Mouse (Mus musculus): ENCODE data around the gene Dnajb14. TPM values are rescaled to one million over a fixed set of nuclear protein-coding genes. Genes with fewer than 3 reads are reported as not detected.
"Not testable (repeated sequence)": the region's sequence is repeated elsewhere in the genome, so short reads cannot be mapped to it uniquely, and the experiment has no call there.

The Dnajb14 gene
- polyA plus RNA-seq, 1 experiment from 2014 or later: 9.2 TPM

DNA sequence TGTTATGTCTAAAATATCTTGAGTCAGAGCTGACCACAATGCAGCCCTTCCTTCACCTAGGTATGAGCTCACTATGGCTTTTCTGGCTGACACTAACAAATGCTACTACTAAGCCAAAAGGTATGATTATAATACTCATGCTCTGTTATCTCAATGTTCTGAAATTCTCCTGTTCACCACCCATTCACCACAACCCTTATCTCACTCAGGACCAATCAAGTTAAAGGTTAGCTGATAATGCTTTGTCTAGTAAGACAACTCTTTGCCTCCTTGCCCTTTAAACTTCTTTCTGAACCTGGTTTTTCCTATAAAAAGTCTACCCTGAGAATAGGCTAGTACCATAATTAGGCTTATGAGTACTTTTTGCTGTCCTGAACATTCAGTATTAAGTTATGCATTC lies 29.3 kb upstream of the Dnajb14 start:
- Histone ChIP-seq H3K4me2 (replicated peaks; ENCODE audit: low read depth, low read length) (no peak overlapping the region), H3K27me3 (ENCODE audit: control insufficient read depth, insufficient read depth, low read length) (no peaks in the 10 kb centered on the region), H3K27ac (ENCODE audit: low read depth, low read length) (no peak overlapping the region), H3K9me3 (ENCODE audit: control insufficient read depth, low read length) (no peaks in the 10 kb centered on the region), H3K4me3 (ENCODE audit: low read depth, low read length) (no peak overlapping the region), H3K36me3 (ENCODE audit: control insufficient read depth, insufficient read depth, low read length) (no peaks in the 10 kb centered on the region), H3K4me1 (replicated peaks; ENCODE audit: control insufficient read depth, insufficient read depth, low read length) (no peaks in the 10 kb centered on the region), H3K9ac (ENCODE audit: low read depth, low read length) (no peak overlapping the region)
- ATAC-seq (ENCODE audit: low FRiP score) (no peak), DNase-seq (ENCODE audit: low spot score) (no peak)

DNA sequence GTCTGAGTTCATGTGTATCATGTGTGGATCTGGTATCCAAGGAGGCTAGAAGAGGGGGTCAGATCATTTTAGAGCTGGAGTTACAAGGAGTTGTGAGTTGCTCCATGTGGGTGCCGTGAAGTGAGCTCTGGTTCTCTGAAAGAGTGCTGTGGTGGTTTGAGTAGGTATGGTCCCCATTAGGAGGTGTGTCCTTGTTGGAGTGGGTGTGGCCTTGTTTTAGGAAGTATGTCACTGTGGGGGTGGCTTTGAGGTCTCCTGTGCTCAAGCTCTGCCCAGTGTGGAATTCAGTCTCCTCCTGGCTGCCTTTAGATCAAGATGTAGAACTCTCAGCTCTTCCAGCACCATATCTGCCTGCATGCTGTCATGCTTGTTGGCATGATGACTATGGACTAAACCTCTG lies 24.5 kb upstream of the Dnajb14 start:
- H3K4me3 ChIP-seq (ENCODE audit: low read depth, low read length): no peak overlapping the region
- DNase-seq (ENCODE audit: low spot score) (no peak), ATAC-seq (ENCODE audit: low FRiP score) (no peak)
- no peak overlapping the region for H3K27ac ChIP-seq (ENCODE audit: low read depth, low read length)
- no peak overlapping the region for H3K4me2 ChIP-seq (replicated peaks; ENCODE audit: low read depth, low read length)
- no peaks in the 10 kb centered on the region for H3K4me1 ChIP-seq (replicated peaks; ENCODE audit: control insufficient read depth, insufficient read depth, low read length)
- H3K27me3 ChIP-seq (ENCODE audit: control insufficient read depth, insufficient read depth, low read length): no peaks in the 10 kb centered on the region
- H3K9me3 ChIP-seq (ENCODE audit: control insufficient read depth, low read length): no peaks in the 10 kb centered on the region
- H3K9ac ChIP-seq (ENCODE audit: low read depth, low read length): no peak overlapping the region
- no peaks in the 10 kb centered on the region for H3K36me3 ChIP-seq (ENCODE audit: control insufficient read depth, insufficient read depth, low read length)
- WGBS: 84% methylated on average over 1 of the region's 1 CpGs

DNA sequence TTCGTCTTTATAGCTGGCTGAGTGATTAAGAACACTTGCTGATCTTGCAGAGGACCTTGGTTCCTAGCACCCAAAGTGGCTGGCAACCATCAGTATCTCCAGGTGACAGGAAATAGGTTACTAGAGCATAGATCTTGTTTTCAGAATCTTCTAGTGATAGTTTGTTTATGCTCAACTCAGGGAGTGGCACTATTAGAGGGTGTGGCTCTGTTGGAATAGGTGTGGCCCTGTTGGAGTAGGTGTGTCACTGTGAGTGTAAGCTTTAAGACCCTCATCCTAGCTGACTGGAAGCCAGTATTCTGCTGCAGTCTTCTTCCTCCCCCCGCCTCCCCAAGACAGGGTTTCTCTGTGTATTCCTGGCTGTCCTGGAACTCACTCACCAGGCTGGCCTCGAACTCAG lies 23.2 kb upstream of the Dnajb14 start:
- Histone ChIP-seq H3K27ac (ENCODE audit: low read depth, low read length) (no peak overlapping the region), H3K27me3 (ENCODE audit: control insufficient read depth, insufficient read depth, low read length) (no peaks in the 10 kb centered on the region), H3K4me3 (ENCODE audit: low read depth, low read length) (no peak overlapping the region), H3K9ac (ENCODE audit: low read depth, low read length) (no peak overlapping the region), H3K9me3 (ENCODE audit: control insufficient read depth, low read length) (no peaks in the 10 kb centered on the region), H3K4me1 (replicated peaks; ENCODE audit: control insufficient read depth, insufficient read depth, low read length) (no peaks in the 10 kb centered on the region), H3K4me2 (replicated peaks; ENCODE audit: low read depth, low read length) (no peak overlapping the region), H3K36me3 (ENCODE audit: control insufficient read depth, insufficient read depth, low read length) (no peaks in the 10 kb centered on the region)
- DNase-seq (ENCODE audit: low spot score): no peak
- WGBS: 86% methylated on average over 3 of the region's 3 CpGs
- no peak for ATAC-seq (ENCODE audit: low FRiP score)

DNA sequence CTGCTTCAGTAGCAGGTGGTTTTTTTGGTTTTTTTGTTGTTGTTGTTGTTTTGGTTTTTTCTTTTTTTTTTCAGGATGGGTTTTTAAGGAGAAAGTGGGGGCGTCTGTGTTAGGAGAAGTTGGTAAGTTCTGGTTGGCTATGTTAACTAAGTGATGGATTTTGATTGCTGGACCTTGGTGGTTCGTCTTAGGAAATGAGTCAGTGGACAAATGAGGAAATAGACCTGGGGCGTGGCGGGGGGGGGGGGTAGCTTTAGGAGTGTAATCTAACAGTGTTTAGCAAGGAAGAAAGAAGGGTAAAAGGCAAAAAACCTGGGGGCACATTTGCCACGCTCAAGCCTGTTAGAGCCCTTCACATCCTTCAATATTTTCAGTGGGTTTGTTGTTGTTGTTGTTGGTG lies 20.9 kb upstream of the Dnajb14 start:
- Histone ChIP-seq H3K9ac (ENCODE audit: low read depth, low read length) (no peak overlapping the region), H3K4me3 (ENCODE audit: low read depth, low read length) (no peak overlapping the region), H3K4me2 (replicated peaks; ENCODE audit: low read depth, low read length) (no peak overlapping the region), H3K27ac (ENCODE audit: low read depth, low read length) (no peak overlapping the region), H3K4me1 (replicated peaks; ENCODE audit: control insufficient read depth, insufficient read depth, low read length) (no peaks in the 10 kb centered on the region), H3K27me3 (ENCODE audit: control insufficient read depth, insufficient read depth, low read length) (no peaks in the 10 kb centered on the region), H3K9me3 (ENCODE audit: control insufficient read depth, low read length) (no peaks in the 10 kb centered on the region), H3K36me3 (ENCODE audit: control insufficient read depth, insufficient read depth, low read length) (no peaks in the 10 kb centered on the region)
- no peak for ATAC-seq (ENCODE audit: low FRiP score)
- 76% methylated on average over 5 of the region's 5 CpGs for WGBS
- no peak for DNase-seq (ENCODE audit: low spot score)

DNA sequence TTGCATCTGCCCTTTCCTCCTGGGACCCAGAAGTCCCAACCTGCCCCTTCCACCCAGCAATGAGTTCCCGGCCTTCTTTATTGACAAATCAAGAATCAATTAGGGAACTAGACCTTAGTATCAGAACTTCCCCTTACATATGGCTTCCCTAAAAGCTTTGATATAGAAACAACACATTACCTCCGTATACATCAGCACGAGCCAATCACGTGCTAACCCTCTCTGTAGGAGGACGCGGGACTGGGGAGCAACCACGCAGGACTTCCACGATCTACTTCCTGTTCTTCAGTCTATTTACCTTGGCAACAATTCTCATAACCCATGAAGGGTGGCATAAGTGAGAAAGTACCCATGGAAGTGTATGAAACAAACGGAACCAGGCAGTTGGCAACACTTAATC lies 19.1 kb upstream of the Dnajb14 start:
- Histone ChIP-seq H3K27me3 (ENCODE audit: control insufficient read depth, insufficient read depth, low read length) (no peaks in the 10 kb centered on the region), H3K4me3 (ENCODE audit: low read depth, low read length) (no peak overlapping the region), H3K4me2 (replicated peaks; ENCODE audit: low read depth, low read length) (no peak overlapping the region), H3K9ac (ENCODE audit: low read depth, low read length) (no peak overlapping the region), H3K27ac (ENCODE audit: low read depth, low read length) (no peak overlapping the region), H3K4me1 (replicated peaks; ENCODE audit: control insufficient read depth, insufficient read depth, low read length) (no peaks in the 10 kb centered on the region), H3K36me3 (ENCODE audit: control insufficient read depth, insufficient read depth, low read length) (no peaks in the 10 kb centered on the region), H3K9me3 (ENCODE audit: control insufficient read depth, low read length) (no peaks in the 10 kb centered on the region)
- ATAC-seq (ENCODE audit: low FRiP score) (no peak), DNase-seq (ENCODE audit: low spot score) (no peak)
- WGBS: 94% methylated on average over 9 of the region's 9 CpGs

DNA sequence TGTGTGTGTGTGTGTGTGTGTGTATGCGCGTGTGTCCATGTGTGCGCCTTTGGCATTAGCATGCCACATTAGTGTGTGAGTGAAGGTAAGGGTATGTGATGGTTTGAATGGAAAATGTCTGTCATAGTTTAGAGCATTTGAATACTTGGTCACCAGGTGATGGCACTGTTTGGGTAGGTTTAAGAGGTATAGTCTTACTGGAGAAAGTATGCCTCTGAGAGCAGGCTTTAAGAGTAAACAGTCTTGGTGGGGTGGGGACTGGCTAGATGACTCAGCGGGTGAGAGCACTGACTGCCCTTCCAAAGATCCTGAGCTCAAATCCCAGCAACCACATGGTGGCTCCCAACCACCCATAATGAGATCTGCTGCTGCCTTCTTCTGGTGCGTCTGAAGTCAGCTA lies 17.8 kb upstream of the Dnajb14 start:
- DNase-seq (ENCODE audit: low spot score): no peak
- ATAC-seq (ENCODE audit: low FRiP score): no peak
- Histone ChIP-seq H3K27ac (ENCODE audit: low read depth, low read length) (no peak overlapping the region), H3K9ac (ENCODE audit: low read depth, low read length) (no peak overlapping the region), H3K36me3 (ENCODE audit: control insufficient read depth, insufficient read depth, low read length) (no peaks in the 10 kb centered on the region), H3K4me1 (replicated peaks; ENCODE audit: control insufficient read depth, insufficient read depth, low read length) (no peaks in the 10 kb centered on the region), H3K9me3 (ENCODE audit: control insufficient read depth, low read length) (no peaks in the 10 kb centered on the region), H3K4me2 (replicated peaks; ENCODE audit: low read depth, low read length) (no peak overlapping the region), H3K27me3 (ENCODE audit: control insufficient read depth, insufficient read depth, low read length) (no peaks in the 10 kb centered on the region), H3K4me3 (ENCODE audit: low read depth, low read length) (no peak overlapping the region)
- 93% methylated on average over 5 of the region's 5 CpGs for WGBS

DNA sequence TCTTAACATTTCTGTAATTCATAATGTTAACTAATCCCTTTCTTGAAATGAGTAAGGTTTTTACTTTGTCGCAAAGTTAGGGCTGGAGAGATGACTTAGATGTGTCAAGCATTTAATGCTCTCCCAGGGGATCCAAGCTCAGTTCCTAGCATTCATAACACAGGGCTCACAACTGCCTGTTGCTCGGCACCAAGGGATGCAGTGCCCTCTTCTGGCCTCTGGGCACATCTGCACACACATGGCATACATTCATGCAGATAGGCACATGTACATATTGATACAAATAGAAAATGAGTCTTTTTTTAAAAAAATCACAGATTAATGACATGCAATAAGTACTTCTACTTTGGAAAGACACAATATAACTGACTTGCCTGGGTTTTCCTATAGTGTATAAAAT lies 16.3 kb upstream of the Dnajb14 start:
- Histone ChIP-seq H3K4me2 (replicated peaks; ENCODE audit: low read depth, low read length) (no peak overlapping the region), H3K27ac (ENCODE audit: low read depth, low read length) (no peak overlapping the region), H3K9me3 (ENCODE audit: control insufficient read depth, low read length) (no peaks in the 10 kb centered on the region), H3K4me1 (replicated peaks; ENCODE audit: control insufficient read depth, insufficient read depth, low read length) (no peaks in the 10 kb centered on the region), H3K9ac (ENCODE audit: low read depth, low read length) (no peak overlapping the region), H3K36me3 (ENCODE audit: control insufficient read depth, insufficient read depth, low read length) (no peaks in the 10 kb centered on the region), H3K27me3 (ENCODE audit: control insufficient read depth, insufficient read depth, low read length) (no peaks in the 10 kb centered on the region), H3K4me3 (ENCODE audit: low read depth, low read length) (no peak overlapping the region)
- 93% methylated on average over 2 of the region's 2 CpGs for WGBS
- DNase-seq (ENCODE audit: low spot score) (no peak), ATAC-seq (ENCODE audit: low FRiP score) (no peak)

DNA sequence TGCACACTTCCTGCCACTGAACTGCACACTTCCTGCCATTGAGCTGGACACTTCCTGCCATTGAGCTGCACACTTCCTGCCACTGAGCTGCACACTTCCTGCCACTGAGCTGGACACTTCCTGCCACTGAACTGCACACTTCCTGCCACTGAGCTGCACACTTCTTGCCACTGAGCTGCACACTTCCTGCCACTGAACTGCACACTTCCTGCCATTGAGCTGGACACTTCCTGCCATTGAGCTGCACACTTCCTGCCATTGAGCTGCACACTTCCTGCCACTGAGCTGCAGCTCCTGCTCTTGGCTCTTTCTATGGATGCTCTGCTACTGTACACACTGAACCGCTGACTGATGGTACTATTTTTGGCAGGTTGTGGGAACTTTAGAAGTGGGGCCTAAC lies 14.5 kb upstream of the Dnajb14 start:
- H3K36me3 ChIP-seq (ENCODE audit: control insufficient read depth, insufficient read depth, low read length); H3K27me3 ChIP-seq (ENCODE audit: control insufficient read depth, insufficient read depth, low read length); H3K4me1 ChIP-seq (replicated peaks; ENCODE audit: control insufficient read depth, insufficient read depth, low read length); H3K27ac ChIP-seq (ENCODE audit: low read depth, low read length); ATAC-seq (ENCODE audit: low FRiP score); H3K4me3 ChIP-seq (ENCODE audit: low read depth, low read length); H3K9ac ChIP-seq (ENCODE audit: low read depth, low read length); DNase-seq (ENCODE audit: low spot score); H3K9me3 ChIP-seq (ENCODE audit: control insufficient read depth, low read length); H3K4me2 ChIP-seq (replicated peaks; ENCODE audit: low read depth, low read length): not testable (repeated sequence)
- 97% methylated on average over 1 of the region's 1 CpGs for WGBS

DNA sequence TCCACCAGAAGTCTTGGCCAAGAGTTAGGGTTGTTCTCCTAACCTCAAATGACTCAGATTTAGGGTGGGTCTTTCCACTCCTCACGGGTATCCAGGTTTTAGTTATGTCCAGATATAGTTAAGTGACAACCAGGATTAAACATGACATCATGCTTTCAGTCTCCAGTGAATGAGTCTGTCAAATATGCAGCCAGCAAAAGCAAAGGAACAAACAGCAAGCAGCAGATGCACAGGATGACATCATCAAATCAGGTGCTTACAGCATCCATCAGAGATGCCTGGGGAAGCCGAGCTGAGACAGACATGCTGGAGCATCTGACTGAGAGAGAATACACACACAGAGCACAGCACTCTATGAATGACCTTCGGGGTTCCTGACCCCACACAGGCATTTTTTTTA lies 12.1 kb upstream of the Dnajb14 start:
- Histone ChIP-seq H3K27ac (ENCODE audit: low read depth, low read length) (no peak overlapping the region), H3K9ac (ENCODE audit: low read depth, low read length) (no peak overlapping the region), H3K4me2 (replicated peaks; ENCODE audit: low read depth, low read length) (no peak overlapping the region), H3K4me1 (replicated peaks; ENCODE audit: control insufficient read depth, insufficient read depth, low read length) (no peaks in the 10 kb centered on the region), H3K9me3 (ENCODE audit: control insufficient read depth, low read length) (no peaks in the 10 kb centered on the region), H3K27me3 (ENCODE audit: control insufficient read depth, insufficient read depth, low read length) (no peaks in the 10 kb centered on the region), H3K36me3 (ENCODE audit: control insufficient read depth, insufficient read depth, low read length) (no peaks in the 10 kb centered on the region), H3K4me3 (ENCODE audit: low read depth, low read length) (no peak overlapping the region)
- ATAC-seq (ENCODE audit: low FRiP score) (no peak), DNase-seq (ENCODE audit: low spot score) (no peak)
- WGBS: 81% methylated on average over 3 of the region's 3 CpGs

Measured in hindbrain, embryonic 11.5 days (tissue).